Mouse (Mus musculus) CH12.LX (cell line): ENCODE data around the gene Olfr690. TPM values are rescaled to one million over a fixed set of nuclear protein-coding genes. Genes with fewer than 3 reads are reported as not detected.

Source experiments
- DNase-seq: peaks from one replicate; pipeline ENCODE4 v3.0.0-alpha.2; 2013; ENCODE audit errors: extremely low read depth
- H3K27ac ChIP-seq: 2 replicates; pipeline ENCODE4 v1.5.1; 2012; ENCODE audit warnings: low read depth, mild to moderate bottlenecking, control low read depth, moderate library complexity; ENCODE audit not compliant: insufficient read depth
- H3K27me3 ChIP-seq: replicated peaks from 2 replicates; pipeline ENCODE3; 2012; ENCODE audit warnings: inconsistent platforms
- H3K36me3 ChIP-seq, 2 experiments: replicated peaks in 1 of 2; 2 replicates each; pipeline versions ENCODE3 to v1.6.1; 2012; ENCODE audit warnings: inconsistent platforms in 1 of 2, low read length in 1 of 2, mild to moderate bottlenecking in 1 of 2, mixed read lengths in 1 of 2, moderate library complexity in 1 of 2; ENCODE audit not compliant: control insufficient read depth in 1 of 2, insufficient read depth in 1 of 2
- H3K4me1 ChIP-seq, 2 experiments: 2 replicates each; pipeline ENCODE4 v1.6.1; 2012; ENCODE audit warnings: inconsistent platforms in 1 of 2, moderate library complexity in 1 of 2; ENCODE audit not compliant: insufficient read depth in 2 of 2, control insufficient read depth in 1 of 2
- H3K4me2 ChIP-seq: 2 replicates; pipeline ENCODE4 v1.6.1; 2012; ENCODE audit warnings: low read depth, mild to moderate bottlenecking, control low read depth; ENCODE audit not compliant: poor library complexity, insufficient read depth, severe bottlenecking
- H3K4me3 ChIP-seq, 3 experiments: fragments of 150-350 bp in 1 of 3; sonication (generic) in 1 of 3; replicated peaks in 1 of 3; 2 replicates each; pipeline versions ENCODE3 to v1.5.1; 2011 to 2012; ENCODE audit warnings: low read depth in 2 of 3, low read length in 2 of 3, mild to moderate bottlenecking in 2 of 3, moderate library complexity in 2 of 3, control low read depth in 1 of 3, improper control_type of control experiment in 1 of 3, inconsistent platforms in 1 of 3, mixed read lengths in 1 of 3; ENCODE audit not compliant: poor library complexity in 1 of 3
- H3K79me2 ChIP-seq: replicated peaks from 2 replicates; pipeline ENCODE4 v1.6.1; 2012; ENCODE audit warnings: mild to moderate bottlenecking, moderate library complexity; ENCODE audit not compliant: control insufficient read depth, poor library complexity, insufficient read depth, severe bottlenecking; ENCODE audit errors: extremely low read depth
- H3K9ac ChIP-seq: 2 replicates; pipeline ENCODE4 v1.6.1; 2012; ENCODE audit warnings: low read depth, mild to moderate bottlenecking, control low read depth, moderate library complexity; ENCODE audit not compliant: insufficient read depth
- H3K9me3 ChIP-seq: replicated peaks from 2 replicates; pipeline ENCODE3; 2012; ENCODE audit warnings: low read length, inconsistent platforms, mixed read lengths
- BHLHE40 ChIP-seq: IDR thresholded peaks from 2 replicates; pipeline ENCODE4 v1.6.1; 2011; ENCODE audit warnings: mild to moderate bottlenecking, low read depth, low read length, improper control_type of control experiment
- E2F4 ChIP-seq: IDR thresholded peaks from 2 replicates; pipeline ENCODE4 v1.6.1; 2011; ENCODE audit warnings: low read depth, low read length, improper control_type of control experiment; ENCODE audit not compliant: insufficient replicate concordance
- IRF4 ChIP-seq: IDR thresholded peaks from 2 replicates; pipeline ENCODE4 v1.6.1; 2014; ENCODE audit warnings: low read depth, mild to moderate bottlenecking, inconsistent platforms, low read length, improper control_type of control experiment
- JUN ChIP-seq: IDR thresholded peaks from 2 replicates; pipeline ENCODE4 v1.6.1; 2011; ENCODE audit warnings: low read depth, mild to moderate bottlenecking, low read length, improper control_type of control experiment, moderate library complexity; ENCODE audit not compliant: insufficient read depth
- JUND ChIP-seq: conservative IDR thresholded peaks from 2 replicates; pipeline ENCODE4 v1.6.1; 2011; ENCODE audit warnings: low read depth, low read length, improper control_type of control experiment
- MAFK ChIP-seq: IDR thresholded peaks from 2 replicates; pipeline ENCODE4 v1.6.1; 2011; ENCODE audit warnings: low read length, improper control_type of control experiment; ENCODE audit not compliant: insufficient replicate concordance
- MAZ ChIP-seq: IDR thresholded peaks from 2 replicates; pipeline ENCODE4 v1.6.1; 2012; ENCODE audit warnings: low read depth, mild to moderate bottlenecking, inconsistent platforms, low read length, improper control_type of control experiment, moderate library complexity
- MEF2A ChIP-seq: IDR thresholded peaks from 2 replicates; pipeline ENCODE4 v1.6.1; 2014; ENCODE audit warnings: low read depth, mild to moderate bottlenecking, inconsistent platforms, low read length, improper control_type of control experiment, borderline replicate concordance
- NRF1 ChIP-seq: IDR thresholded peaks from 2 replicates; pipeline ENCODE4 v1.6.1; 2014; ENCODE audit warnings: low read depth, mild to moderate bottlenecking, inconsistent platforms, low read length, improper control_type of control experiment, moderate library complexity
- PAX5 ChIP-seq: IDR thresholded peaks from 2 replicates; pipeline ENCODE4 v1.6.1; 2012; ENCODE audit warnings: low read length, inconsistent platforms, mixed read lengths
- RAD21 ChIP-seq: IDR thresholded peaks from 2 replicates; pipeline ENCODE4 v1.6.1; 2011; ENCODE audit warnings: low read depth, mild to moderate bottlenecking, low read length, improper control_type of control experiment, moderate library complexity
- UBTF ChIP-seq: IDR thresholded peaks from 2 replicates; pipeline ENCODE4 v1.6.1; 2012; ENCODE audit warnings: low read depth, mild to moderate bottlenecking, inconsistent platforms, low read length, improper control_type of control experiment, moderate library complexity
- ZC3H11A ChIP-seq: IDR thresholded peaks from 2 replicates; pipeline ENCODE4 v1.6.1; 2012; ENCODE audit warnings: low read depth, mild to moderate bottlenecking, inconsistent platforms, low read length, improper control_type of control experiment
- ZMIZ1 ChIP-seq: IDR thresholded peaks from 2 replicates; pipeline ENCODE4 v1.6.1; 2012; ENCODE audit warnings: low read depth, mild to moderate bottlenecking, inconsistent platforms, low read length, improper control_type of control experiment
- ZNF384 ChIP-seq: IDR thresholded peaks from 2 replicates; pipeline ENCODE4 v1.6.1; 2012; ENCODE audit warnings: low read depth, low read length, improper control_type of control experiment, inconsistent platforms
- dilution Hi-C: fragments of 300-500 bp; cut with MboI; formaldehyde crosslinking; loops from 2 replicates; pipeline ENCODE4 v1.14.3; 2020; ENCODE audit warnings: low sequenced_read_pairs; ENCODE audit not compliant: extremely low pct_unique_long_range_greater_than_20kb, extremely low pct_ligation_motif_present
- in situ Hi-C: fragments of 300-500 bp; cut with MboI; formaldehyde crosslinking; loops from 3 replicates; pipeline ENCODE4 v1.14.3; 2019; ENCODE audit warnings: low sequenced_read_pairs, low pct_ligation_motif_present, low pct_unique_long_range_greater_than_20kb, mixed read lengths
- polyA plus RNA-seq: library from polyadenylated mRNA; unstranded; fragments of >175 nt; gene quantifications from 2 replicates; pipeline ENCODE4 v1.2.1, GENCODE M21; 2012; ENCODE audit warnings: low read depth; ENCODE audit not compliant: insufficient read length
- total RNA-seq, 2 experiments: library from RNA; depleted of rRNA; stranded (reverse); fragments of 300-350 nt in 1 of 2; fragments of >200 nt in 1 of 2; gene quantifications; 2 replicates each; pipeline ENCODE4 v1.2.3; 2012 to 2014

Gene Olfr690
- total and polyA plus RNA-seq, 3 experiments: not detected

GRCm38 (mm10) chr7:105373509-105373908, 39.6 kb upstream of the Olfr690 start:
- in situ Hi-C loops (no loop called here), dilution Hi-C loops (no loop called here)
- H3K4me2 ChIP-seq: no peak overlapping the region

GRCm38 (mm10) chr7:105372912-105373311, 39.0 kb upstream of the Olfr690 start:
- peaks cover 0 to 10% of the 10 kb centered on the region in 2 experiments; a peak in 2 of 4 replicates for H3K4me1 ChIP-seq
- TF ChIP-seq MAZ: no peak
- TF ChIP-seq ZNF384: no peak
- TF ChIP-seq E2F4: no peak
- no peak for TF ChIP-seq RAD21
- TF ChIP-seq, all 38 proteins: peak for 0
- H3K27ac ChIP-seq: no peak overlapping the region
- in situ Hi-C loops: no loop called here
- peaks cover 0 to 15% of the 10 kb centered on the region in 2 experiments for H3K36me3 ChIP-seq
- no peaks in the 10 kb centered on the region for H3K79me2 ChIP-seq
- no peak overlapping the region for H3K4me3 ChIP-seq
- H3K9ac ChIP-seq: no peak overlapping the region
- no peaks in the 10 kb centered on the region for H3K9me3 ChIP-seq
- dilution Hi-C loops: no loop called here
- H3K4me2 ChIP-seq: no peak overlapping the region
- DNase-seq: no peak
- no peaks in the 10 kb centered on the region for H3K27me3 ChIP-seq

More at GRCm38 (mm10) chr7:105373509-105373908, 39.6 kb upstream of the Olfr690 start:
- H3K9ac ChIP-seq: no peak overlapping the region
- H3K27ac ChIP-seq: no peak overlapping the region
- peaks cover 0 to 10% of the 10 kb centered on the region in 2 experiments; a peak in 2 of 4 replicates for H3K4me1 ChIP-seq
- H3K4me3 ChIP-seq: no peak overlapping the region
- TF ChIP-seq ZMIZ1: no peak
- no peak for TF ChIP-seq BHLHE40
- TF ChIP-seq IRF4: no peak
- no peak for TF ChIP-seq ZC3H11A
- TF ChIP-seq JUN: no peak
- no peak for TF ChIP-seq UBTF
- no peak for TF ChIP-seq E2F4
- no peak for TF ChIP-seq MEF2A
- TF ChIP-seq NRF1: no peak
- TF ChIP-seq PAX5: no peak
- no peak for TF ChIP-seq JUND
- no peak for TF ChIP-seq MAFK
- peaks cover 0 to 21% of the 10 kb centered on the region in 2 experiments for H3K36me3 ChIP-seq
- DNase-seq: no peak
- H3K9me3 ChIP-seq: no peaks in the 10 kb centered on the region
- no peaks in the 10 kb centered on the region for H3K27me3 ChIP-seq
- H3K79me2 ChIP-seq: no peaks in the 10 kb centered on the region
